Mouse (Mus musculus) left cerebral cortex, adult 11 months (tissue): Measurements from ENCODE around the gene Ddx25.

Experiments used
- DNase-seq: peaks from one replicate; pipeline ENCODE4 v3.0.0; 2022; ENCODE audit warnings: low spot score

Gene Ddx25

DNA sequence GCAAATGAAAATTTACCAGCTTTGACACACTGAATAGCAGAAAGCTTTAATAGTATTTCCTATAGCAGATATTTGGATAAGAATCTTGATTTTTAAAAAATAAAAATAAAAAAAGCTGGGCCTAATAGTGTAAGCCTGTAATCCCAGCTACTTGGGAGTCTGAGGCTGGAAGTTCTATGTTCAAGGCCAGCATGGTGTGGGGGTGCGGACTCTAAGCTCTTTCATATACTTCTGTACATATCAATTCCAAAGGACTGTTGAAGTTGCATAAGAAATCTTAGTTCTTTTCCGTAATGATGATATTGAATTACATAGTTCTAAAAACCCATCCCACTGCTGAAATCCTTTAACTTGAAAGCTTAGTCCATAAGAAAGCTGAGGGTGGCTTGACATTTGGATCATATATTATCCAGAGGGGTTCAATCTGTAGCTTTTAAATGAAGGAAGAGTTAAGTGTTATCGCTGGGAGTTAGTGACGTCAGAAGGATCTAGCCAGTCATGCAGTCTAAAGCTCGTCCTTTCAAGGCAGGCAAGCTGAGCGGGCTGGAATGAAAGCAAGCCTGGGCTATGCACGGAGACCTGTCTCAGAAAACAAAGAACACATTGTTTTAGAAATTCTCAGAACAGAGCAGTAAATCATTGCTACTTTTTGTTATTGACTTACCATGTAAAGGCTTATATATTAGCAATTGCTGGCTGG lies 65.1 kb downstream of the Ddx25 start:
- no peak for DNase-seq

DNA sequence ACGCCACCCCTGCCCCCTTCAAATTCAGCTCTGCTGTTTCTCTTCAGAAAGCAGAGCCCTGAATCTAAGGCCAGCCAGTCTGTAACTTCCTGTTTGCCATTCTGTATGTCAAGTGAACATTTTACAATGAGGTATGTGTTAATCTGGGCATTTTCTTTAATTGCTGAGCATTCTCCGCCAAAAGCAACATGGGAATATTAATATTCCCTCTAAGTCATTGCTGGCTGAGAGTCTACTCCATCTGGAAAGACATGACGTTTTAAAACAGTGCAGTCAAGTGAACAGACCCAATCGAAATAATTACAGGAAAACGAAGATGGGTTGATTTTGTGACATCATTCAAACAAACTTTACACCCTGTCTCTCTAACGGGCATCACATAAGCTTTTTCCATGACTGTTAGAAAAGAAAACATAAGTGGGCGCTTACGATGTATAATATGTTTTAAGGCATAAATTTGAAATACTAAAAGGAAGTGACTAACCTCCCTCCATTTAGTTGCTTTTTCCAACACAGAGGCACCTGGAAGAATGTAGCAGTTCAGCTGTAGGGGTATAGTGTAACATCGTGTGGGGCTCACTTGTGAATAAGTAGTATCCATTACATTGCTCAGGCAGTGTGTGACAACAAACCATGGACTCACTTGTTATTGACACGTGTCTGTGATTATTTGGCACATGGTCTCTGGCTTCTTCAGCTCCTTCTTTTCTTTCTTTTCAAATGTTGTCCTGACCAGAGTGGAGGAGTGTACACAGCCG lies 67.0 kb downstream of the Ddx25 start:
- DNase-seq, result no peak

DNA sequence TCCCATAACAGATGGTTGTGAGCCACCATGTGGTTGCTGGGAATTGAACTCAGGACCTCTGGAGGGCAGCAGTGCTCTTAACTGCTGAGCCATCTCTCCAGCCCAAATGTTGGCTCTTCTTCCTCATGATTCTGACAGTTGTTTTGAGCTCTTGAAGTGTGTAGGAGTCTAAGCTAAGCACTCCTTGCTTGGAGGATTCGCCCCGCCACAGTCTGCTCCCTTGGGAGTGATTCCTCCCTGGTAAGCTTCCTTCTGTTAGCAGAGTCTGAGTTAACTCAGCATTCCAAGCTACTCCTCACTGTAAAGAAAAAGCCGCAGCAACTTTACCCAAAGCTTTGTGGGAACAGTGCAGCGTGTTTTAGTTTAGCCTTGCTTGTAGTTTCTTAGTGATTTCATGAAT lies 69.8 kb downstream of the Ddx25 start:
- no peak for DNase-seq
